Mouse (Mus musculus) liver, adult (tissue): ENCODE data around the gene Atxn7l1.
A peak's percentile ranks its signal among the peaks of the same experiment; 100 is the strongest.

Experiments used
- GATA4 ChIP-seq: IDR thresholded peaks from 2 replicates; pipeline ENCODE4 v1.6.1; 2014; ENCODE audit warnings: mild to moderate bottlenecking, low read length; ENCODE audit not compliant: insufficient replicate concordance

Gene Atxn7l1

DNA sequence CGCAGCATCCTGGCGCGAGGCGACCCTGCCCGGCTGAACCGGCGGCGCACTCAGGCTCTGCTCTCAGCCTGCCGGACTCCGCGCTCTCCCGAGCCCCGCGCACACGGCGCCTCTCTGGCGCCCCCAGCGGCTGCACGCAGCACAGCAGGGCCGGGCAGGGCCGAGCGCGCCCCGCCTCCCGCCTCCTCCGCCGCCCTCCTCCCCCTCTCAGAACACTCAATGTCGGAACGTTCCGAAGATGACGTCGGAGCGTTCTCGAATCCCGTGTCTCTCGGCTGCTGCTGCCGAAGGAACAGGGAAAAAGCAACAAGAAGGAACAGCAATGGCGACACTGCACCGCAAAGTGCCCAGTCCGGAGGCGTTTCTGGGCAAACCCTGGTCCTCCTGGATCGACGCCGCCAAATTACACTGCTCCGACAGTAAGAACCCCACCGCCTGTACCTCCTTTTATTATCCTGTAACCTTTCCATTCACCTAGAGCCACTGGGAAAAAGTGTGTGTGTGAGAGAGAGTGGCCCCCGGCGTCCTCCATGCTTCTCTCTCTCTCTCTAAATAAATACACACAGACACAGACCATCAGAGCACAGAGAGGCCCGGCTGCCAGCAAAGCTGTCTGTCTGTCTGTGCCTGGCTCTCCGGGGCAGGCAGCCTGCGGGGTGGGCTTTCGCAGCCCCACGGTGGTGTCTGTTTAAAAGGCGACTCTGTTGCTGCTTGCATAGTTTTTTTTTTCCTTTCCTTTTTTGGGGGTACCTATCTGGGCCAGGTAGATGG lies at the start of gene Atxn7l1:
TSS of gene Atxn7l1 (plus strand) at position 197 of the 771 bp plus-strand sequence.
- peak; percentile 19; the same call in 1 of the 2 replicates for TF ChIP-seq GATA4

DNA sequence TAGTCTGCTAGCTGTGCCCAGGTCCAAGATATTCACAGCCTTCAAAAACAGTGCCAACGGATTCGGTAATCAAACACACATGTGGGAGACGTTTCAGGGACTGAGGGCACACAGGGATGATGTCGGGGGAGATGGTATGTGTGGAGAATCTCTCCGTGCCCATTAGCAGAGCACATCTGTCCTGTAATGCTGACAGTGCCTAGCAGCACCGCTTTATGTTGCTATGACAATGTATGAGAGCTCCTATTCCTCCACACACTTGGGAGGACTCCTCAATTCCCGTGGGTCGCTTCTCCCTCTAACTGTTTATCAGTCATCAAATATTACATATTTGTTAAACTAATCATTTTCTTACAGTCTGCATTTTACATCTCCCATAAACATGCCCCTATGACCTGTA lies 45.9 kb upstream of the Atxn7l1 start:
- no peak for TF ChIP-seq GATA4

DNA sequence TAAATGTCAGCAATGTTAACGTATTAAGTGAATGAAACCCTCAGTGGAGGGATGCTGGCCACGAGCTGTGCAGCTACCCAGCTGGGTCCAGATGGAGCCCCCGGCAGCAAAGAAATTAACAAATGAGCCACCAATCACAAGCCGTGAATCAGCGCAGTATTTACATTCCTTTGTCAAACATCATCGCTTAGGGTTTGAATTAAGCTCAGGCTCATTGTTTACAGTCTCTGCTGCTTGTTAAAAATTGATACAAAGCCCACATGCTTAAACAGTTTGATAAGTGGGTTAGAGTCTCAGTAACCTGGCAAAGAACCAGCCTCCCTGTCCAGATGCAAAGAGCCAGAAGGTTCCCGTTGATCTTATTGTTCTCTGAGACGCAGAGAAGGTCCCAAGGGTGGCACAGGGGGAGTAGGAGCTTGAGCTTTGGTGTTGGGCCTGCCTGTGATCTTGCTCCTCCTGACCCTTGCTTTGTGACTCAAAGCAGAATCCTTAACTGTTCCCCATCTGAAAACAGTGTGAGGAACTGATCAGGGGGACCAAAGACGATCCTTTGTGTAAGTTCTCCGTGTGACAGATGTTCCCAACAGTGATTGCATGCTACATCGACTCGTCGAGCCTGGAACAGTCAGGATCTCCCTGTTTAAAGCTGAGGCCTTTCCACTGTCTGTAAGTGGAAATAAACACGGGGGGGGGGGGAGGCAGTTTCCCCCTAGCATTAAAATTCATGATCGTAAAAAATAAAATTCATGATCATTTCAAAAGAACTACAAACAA lies 45.0 kb upstream of the Atxn7l1 start:
- no peak for TF ChIP-seq GATA4

DNA sequence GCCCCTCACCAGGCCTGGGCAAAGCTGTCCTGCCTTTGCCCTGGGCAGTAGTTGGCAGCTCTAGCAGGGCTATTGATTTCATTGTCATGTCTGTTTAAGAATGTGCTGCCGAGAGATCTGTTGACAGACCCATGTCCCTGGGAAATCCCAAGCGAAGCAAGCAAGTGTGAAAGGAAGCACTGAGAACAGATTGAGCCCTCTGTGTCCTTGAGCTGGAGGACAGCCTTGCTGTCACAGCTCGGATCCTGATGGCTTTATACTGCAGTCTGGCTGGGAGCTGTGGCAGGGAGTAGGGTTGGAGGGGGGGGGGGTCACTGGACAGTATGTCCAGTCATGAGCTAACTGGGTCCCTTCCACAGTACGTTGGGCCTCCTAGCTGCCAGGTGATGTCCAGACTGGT lies 41.8 kb upstream of the Atxn7l1 start:
- TF ChIP-seq GATA4 = no peak

DNA sequence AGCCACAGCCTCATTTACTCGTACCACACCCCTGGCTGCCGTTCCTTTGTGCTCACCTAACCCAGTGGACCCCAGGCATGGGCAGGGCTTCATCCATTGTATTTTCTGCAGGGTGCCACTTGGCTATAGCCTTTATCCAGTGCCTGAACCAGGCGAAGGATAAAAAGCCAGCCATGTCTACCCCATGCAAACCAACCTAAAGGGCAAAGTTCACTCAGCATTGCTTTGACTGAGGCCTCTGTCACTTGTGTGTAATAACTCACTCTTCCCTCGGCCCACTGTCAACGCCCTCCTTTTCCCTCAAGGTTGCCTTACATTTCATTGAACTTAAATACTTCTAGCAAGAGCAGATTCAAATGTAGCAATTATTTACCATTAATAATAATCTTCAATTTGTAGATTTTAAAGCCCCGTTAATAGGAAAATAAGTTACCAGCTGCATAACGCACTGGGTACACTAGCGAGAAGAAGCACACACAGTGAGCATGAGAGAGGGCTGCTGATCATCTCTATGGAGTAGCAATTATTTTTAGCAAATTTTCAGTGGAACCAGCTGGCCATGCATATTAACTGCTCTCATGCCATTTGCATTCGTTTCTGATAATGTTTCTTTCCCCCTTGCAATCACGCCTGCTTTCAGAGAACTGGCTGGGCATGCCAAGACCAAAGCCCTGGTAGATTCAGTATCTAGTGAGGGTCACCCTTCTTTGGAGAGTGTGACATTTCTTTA lies 40.9 kb upstream of the Atxn7l1 start:
- no peak for TF ChIP-seq GATA4

DNA sequence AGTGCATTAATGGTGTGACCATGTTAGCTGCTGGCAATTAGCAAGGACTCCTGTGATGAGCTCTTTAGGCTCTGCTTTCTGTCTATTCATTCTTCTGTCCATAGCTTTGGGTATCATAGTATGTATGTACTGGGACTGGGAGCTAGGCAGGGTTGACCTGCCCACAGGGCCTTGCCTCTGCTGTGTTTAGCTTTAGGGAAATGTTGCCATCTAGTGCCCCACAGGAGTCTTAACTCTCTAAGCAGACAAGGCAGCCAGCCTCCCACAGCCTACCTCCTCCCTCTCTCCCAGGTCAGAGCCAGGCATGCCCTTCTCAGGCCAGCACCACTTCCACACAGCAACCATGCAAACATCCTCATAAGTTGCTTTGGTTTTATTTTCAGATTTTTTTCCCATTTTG lies 38.0 kb upstream of the Atxn7l1 start:
- TF ChIP-seq GATA4 = no peak

DNA sequence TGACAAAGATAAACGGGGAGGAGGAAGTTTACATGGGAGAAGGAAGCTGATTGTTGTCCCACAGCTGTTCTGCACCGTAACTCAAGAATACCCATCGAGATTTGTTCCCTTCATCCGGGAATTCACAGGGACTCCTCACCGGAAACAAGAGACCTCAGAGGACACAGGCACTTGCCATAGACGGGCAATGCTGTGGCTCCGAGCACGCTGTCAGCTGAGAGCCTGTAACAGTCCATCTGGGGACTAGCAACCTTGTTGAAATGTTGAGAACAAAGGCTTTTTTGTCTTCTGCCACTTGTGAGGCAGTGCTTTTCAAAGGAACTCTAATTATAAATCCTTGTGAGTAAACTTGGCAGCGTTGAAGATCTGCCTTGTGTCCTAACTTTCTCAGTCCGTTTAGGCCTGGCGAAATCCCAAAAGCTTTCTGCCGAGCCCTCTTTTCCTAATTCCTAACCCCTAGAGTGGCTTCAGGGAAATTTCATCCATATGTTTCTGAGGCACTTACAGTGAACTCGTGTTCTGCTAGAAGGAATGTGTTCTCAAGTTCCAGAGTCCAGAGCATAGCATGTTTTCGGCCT lies 36.5 kb upstream of the Atxn7l1 start:
- TF ChIP-seq GATA4 = no peak; the same call in 1 of the 2 replicates

DNA sequence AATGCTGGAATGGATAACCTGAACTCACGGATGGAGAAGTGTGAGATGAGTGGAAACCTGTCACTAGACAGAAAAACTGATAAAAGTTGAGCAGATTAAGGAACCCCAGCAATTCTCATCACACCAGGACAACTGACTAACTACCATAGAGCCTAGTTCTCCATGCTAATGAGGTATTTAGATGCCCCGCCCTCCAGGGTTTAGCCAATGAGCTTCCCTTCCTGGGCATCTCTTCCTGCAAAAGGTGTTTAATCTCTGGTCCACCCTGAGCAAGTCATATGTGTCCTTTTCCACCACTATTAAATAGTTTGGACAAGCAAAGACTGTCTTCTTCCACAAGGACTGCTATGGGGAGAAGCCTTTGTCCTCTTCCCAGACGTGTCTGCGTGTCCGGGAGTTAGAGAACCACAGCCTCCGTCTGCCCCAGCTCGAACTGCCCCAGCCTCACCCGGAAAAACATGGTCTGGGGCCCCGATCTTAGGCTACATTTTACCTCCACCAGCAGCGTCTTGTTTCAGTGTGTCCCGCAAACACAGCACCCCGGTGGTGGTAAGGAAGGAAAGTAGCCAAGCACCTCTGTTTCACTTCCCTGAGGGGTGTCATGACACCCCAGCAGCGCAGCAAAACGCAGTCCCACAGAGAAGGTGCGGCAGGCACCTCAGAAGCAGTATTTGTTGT lies 28.7 kb upstream of the Atxn7l1 start:
- no peak for TF ChIP-seq GATA4

DNA sequence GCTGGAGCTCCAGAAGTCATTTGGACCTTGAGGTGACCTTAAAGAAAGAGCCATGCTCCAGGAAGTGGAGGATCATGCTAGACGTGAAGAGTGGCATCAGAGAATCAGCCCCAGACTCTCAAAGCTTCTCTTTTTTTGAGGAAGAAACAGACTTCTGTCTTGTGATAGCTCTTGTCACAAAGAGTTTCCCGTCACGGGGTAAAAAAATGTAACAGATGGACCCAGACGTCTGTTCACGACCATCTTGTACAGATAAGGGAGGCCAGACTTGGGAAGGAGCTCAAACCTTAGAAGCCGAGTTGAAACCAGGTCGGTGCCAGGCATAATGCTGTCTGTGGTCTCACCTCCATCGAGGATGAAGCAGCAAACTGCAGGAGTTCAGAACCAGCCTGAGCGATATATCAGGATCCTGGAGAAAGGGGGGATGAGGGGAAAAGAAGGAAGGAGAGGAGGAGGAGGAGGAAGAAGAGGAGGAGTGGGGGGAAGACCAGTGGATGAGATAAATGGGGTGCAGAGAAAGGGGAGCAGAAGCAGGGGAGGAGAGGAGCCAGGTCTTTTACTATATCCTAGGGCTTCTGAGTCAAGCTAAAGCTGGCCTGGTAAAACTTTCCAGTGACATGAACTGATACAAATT lies 21.8 kb upstream of the Atxn7l1 start:
- TF ChIP-seq GATA4 = no peak

DNA sequence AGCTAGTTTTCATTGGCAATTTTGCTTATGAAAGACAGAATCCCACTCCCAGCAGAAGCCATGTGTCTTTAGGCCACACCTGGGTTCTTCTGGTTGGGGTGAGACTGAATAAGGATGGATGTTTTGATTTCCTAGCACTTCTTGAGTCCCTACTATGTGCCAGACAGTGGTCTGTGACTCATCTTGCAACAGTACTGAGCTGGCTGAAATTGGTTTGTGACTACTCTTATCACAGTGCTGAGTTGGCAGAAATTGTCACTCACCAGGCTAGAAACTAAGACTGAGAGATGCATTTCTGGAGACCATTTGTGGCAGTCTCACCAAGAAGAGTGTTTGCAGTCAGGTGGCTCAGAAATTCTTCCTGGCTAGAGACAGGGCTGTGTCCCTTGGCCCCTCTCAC lies 21.2 kb upstream of the Atxn7l1 start:
- no peak for TF ChIP-seq GATA4

DNA sequence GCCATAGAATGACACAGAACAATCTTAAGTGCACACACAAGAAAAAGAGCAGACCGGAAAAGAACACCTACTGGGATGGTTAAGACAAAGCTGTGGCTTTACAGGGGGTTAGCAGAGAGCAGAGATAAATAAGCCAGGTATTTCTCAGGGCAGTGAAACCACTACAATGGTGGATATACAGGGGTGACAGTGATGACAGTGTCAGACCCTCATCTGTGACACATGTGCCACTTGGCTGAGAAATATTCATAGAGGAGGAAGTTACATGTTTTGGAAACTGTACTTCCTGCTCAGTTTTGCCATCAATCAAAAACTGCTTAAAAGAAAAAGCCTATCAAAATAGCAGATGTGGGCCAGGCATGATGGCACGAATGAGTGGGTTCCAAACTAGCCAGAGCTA lies 19.4 kb upstream of the Atxn7l1 start:
- no peak for TF ChIP-seq GATA4

DNA sequence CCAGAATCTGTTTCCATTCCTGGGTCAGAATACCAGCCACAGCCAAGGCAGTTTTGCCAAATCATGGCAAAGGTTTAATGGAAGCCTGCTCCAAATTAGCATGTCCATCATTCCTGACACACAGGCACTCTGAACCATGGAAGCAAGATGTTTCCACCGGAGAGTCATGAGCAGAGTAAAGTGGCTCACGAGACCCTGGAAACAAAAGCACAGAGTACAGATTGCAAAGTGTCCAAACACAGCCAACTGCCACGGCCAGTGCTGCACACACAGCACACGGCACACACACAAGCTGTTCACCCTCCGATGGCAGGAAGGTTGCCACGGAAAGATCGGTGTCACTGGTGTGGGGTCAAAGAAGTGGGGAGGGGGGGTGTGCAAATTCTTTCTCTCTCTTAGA lies 18.8 kb upstream of the Atxn7l1 start:
- no peak for TF ChIP-seq GATA4

DNA sequence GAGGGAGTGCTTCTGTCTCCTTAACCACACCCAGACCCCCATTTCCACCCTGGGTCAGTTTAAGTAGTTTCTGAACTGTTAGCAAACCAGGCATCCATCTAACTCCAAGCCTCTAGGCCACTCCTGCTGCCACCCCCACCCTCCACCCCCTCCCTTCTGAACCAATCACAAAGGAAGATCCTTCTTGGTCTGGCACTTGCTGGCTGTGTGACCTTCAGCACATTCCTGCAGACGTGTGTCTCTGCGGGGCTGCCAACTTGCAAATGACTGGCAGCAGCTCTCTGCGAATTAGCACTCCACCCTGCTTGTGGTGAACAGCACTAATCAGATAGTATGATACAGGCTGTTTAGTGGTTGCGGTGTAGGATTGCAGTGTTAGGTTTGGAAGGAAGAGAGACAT lies 18.1 kb upstream of the Atxn7l1 start:
- TF ChIP-seq GATA4 = no peak

DNA sequence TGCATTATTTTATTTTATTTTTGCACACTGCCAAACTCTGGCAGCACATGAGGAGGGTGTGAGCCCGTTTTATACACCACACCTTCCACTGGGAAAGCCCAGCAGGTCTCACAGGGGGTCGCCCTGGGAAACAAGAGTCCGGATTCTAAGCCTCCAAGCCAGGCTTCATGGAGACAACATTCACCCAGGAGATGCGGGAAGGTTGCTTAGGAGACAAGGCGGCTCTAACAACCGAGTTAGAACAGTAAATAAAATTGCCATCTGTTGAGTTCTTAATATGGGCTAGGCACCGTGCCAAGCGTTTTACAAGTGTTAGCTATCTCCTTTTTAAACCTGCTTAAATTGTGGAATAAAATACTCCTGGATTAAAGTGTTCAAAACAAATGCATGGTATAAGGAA lies 17.1 kb upstream of the Atxn7l1 start:
- no peak for TF ChIP-seq GATA4

DNA sequence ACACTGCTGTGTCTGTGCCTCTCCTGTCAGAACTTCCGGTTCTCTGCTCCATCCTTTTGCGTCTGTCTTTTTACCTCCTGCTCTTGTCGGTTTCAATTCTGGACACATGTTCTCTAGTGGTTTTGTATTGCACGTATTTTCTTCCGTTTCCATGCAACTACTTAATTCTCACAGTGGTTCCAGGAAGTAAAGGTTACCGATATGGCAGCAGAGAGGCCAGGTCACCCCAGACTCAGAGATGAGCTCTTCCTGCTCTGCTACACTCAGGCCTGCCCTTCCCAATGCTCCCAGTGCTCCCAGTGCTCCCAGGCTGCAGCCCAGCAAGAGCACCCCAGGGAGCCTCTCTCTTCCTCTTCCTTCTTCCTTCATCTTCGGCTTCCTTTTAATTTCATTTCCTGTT lies 15.7 kb upstream of the Atxn7l1 start:
- no peak; the same call in 1 of the 2 replicates for TF ChIP-seq GATA4

DNA sequence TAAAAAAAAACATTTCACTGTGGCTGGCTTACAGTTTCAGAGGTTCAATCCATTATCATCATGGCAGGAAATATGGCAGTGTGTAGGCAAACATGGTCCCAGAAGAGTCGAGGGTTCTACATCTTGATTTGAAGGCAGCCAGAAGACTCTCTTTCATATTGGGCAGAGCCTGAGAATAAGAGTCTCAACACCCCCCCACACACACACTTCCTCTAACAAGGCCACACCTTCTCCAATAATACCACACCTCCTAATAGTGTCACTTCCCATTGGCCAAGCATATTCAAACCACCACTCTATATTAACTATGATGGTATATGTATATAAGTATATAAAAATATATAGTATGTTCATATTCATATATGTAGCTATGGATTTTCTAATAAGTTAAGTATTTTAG lies 9.6 kb upstream of the Atxn7l1 start:
- TF ChIP-seq GATA4 = no peak
